Mouse (Mus musculus) urinary bladder, adult 18-20 months (tissue): Measurements from ENCODE around the gene Slc13a5.

Experiments used
- DNase-seq, 2 experiments: peaks; one replicate each; pipeline ENCODE4 v3.0.0; 2022; ENCODE audit warnings: low spot score in 2 of 2, mixed read lengths in 2 of 2

Gene Slc13a5

DNA sequence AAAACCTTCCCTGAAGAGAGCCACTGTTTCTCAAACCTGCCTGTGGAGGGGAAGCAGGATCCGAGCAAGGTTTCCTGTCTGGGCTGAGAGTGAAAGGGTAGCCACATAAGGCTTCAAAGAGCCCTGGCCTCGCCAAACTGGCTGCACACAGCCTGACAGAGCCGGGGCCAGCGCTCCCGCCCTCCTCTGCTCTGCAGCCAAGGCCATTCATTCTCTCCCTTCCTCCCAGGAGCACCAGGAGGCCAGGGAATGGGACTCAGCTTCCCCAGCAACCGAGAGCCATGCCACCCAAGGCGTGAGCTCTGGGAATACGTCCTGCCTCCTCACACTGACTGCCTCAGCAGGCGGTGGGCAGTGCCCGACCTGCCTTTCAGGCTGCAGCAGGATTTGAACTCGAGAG lies 1.5 kb downstream of the Slc13a5 start:
- no peak for DNase-seq

DNA sequence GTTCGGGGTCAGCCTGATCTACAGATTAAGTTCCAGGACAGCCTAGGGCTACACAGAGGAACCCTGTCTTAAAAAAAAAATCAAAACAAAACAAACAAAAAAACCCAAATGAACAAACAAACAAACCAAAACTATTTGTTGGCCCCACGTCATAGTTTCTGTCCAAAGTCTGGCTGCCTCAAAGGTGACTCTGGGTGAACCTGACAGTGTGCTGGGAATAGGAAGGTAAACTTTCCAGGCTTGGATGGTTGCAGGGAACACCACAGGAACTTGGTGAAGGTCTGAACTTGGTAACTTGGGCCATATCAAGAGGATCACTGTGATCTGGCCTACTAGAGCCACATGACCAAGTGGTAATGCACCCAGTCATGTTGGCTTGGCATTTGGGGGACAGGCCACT lies 10.6 kb downstream of the Slc13a5 start:
- no peak for DNase-seq

DNA sequence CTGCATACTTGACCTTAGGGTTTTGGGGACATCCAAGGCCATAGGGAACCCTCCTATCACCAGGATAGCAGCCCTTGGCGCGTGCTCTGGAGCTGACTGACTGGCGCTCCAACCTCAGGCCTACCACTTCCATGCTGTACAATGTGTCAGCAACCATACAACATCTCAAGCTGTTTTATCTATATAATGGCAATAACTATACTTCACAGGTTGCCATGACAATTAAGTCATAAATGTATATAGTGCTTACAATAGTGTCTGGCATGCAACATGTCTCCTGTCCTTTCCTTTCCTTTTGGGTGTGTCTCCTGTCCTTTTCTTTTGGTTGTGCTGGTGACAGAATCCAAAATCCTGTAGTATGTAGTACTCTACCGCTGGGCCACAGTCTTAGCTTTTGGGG lies 11.4 kb downstream of the Slc13a5 start:
- DNase-seq = no peak

DNA sequence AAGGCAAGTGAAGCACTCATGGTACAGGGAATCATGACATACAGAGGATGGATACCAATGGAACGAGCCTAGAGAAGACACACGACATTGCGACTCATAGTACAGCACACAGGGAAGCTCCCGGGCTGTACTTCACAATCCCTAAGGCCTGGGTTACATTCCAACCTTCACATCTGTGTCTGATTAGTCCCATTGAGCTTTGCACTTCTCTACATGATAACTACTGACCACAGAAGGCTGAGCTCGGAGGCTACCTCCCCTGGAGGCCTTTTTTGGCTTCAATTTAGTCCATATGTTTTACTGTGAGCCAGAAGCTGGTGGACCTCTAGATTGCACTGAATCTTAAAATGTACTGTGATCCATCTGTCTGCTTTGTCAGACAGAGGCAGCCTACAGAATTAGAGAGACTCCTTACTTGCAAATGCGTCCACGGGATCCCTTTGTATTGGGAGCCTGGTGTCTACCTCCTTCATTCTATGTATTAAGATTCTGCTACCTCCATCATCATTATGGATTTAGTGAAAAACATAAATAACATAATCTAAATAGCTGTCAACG lies 21.7 kb downstream of the Slc13a5 start:
- DNase-seq = no peak

DNA sequence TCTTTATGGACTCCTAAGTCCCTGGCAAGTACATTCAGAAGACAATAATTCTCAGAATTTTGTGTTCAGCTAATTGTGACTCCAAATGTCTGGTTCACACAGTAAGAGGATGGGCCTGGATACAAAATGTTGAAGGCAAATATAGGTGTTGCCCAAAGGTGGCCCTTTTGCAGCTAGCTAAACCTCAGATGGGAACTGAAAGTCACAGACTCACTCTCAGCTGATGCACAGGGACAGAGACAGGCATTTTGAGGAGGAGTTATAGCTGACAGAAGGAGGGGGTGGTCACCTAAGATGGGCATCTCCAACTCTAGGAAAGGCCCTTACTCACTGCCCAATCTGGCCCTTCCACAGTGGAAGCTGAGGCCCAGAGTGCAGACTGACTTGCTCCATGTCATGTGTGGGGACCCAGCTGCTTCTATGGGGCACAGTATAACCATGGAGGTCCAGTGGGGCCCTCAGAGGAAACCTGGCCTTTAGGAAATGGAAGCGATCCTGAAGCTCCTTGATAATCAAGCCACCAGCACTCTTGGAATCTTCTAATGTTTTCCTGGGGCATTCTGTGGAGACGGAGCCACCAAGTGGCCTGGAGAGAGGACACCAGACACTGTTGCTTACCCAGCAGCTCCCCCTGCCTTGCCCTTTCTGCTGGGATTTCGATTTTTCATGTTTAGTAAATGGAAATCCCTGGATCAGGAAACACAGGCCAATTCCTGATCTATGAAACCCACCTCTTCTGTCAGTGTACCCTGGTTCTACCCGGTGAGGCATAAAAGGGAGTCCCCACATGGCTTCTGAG lies 26.8 kb downstream of the Slc13a5 start:
- no peak for DNase-seq

DNA sequence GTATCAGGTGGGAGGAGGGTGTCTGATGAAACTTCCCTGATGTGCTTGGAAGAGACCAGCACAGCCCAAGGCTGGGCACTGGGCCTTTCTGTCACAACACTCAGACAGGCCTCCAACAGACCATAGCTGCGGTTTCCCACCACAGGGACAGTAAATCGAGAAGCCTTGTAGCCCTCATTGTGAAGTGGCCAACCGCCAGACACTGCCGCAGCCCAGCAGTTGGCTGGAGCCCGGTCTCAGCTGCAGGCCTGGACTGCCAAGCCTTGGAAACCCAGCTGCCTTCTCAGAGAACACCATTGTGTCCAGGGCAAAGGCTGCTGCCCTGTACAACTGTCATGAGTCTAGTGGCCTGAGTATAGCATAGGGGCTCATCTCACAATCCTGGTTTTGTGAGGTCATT lies 33.0 kb downstream of the Slc13a5 start:
- no peak for DNase-seq

DNA sequence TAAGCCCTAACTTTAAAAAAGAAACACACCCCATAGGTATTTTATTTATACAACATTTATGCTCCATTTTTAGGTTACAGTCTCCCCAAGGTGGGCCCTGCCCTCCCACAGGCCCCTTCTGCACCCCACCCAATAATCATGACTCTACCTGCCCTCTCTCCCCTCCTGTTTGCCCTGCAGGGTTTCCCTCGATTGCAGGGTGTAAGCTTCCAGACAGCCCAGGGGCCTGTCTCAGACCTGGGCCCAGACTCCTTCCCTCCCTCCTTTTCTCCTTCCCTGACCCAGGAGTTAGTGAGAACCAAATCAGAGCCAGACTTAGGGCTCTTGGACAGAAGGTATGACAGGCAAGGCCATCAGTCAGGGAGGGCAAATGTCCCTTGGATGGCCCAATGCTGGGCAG lies 34.0 kb downstream of the Slc13a5 start:
- DNase-seq = no peak

DNA sequence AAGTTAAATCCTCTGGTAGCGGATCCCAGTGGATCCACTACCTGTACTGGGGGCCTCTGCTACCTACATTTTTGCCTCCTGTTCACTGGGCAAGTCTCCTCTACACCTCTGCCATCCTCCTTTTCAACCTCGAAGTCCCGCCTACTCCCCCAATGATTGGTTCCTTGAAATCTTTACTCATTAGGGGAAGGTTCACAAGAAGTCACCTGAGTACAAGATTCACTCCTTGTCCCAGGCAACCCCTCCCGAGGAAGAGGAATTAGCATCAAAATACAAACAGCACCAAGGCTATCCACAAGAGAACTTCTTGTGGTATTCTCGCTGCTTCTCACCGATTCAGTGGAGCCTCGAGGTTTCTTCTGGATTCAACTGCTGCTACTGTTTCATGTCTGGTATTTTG lies 35.0 kb downstream of the Slc13a5 start:
- DNase-seq = no peak

DNA sequence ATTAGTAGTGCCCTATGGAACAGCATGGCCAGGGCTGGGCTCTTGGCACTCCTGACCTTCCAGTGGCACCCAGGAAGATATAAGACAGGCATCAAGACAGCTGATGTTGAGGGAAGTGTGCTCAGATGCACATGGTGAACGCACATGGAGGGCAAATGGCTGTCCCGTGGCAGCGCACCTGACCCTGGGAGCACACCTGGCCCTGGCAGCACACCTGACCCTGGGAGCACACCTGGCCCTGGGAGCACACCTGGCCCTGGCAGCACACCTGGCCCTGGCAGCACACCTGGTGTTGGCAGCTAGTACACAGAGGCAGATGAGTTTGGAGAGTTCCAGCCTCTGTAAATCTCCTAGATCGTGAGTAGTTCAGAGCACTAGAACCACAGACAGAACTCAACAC lies 38.5 kb downstream of the Slc13a5 start:
- DNase-seq = no peak

DNA sequence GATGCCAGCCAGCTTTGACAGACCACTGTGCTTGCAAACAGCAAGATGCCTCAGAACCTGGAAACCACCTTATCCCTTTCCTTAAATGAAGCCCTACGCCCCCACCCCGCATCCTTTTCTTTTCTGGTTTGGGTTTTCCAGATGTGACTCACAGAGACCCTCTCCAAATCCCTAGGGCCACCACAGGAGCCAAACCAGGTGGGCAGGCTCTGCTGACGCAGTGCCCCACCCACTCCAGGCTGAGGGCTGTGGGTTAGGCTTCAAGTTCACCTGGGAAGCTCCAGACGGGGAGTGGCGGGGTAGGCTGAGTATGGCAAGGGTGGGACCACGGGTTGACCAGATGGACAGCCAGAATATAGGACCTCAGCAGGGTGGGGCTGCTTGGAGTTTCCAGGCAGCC lies 40.1 kb downstream of the Slc13a5 start:
- DNase-seq = no peak

DNA sequence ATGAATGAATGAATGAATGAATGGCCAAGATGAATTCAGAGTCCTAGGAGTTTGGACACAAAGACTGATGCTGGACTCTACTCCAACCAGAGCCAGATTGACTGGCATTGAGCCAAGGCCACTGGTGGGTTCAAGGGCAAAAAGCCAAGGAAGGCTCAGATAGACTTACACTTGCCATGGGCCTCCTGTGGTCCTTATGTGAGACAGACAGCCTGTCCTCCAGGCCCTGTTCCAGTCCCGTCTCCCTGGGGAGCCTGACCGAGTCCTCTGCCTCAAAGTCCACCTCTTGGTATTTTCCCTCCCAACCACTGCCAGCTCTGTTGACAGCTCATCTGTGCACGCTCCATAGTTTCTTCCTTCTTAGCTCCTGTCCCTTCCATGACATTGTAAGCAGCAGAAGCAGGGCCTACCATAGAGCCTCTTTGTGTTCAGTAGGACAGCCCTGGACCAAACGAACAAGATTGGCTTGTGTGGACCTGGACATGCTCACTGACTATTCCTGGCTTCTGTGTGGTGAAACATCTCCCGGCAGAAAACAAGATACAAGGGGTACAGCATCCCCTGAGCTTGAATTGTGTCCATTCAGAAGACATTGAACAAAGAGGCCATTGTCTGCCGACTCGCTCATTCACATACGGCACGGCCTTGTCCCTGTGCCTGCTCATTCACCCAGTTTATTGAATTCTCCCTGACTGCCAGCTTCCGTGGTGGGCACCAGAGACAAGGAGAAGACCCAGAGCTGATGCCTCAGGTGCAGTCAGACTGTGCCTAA lies 40.8 kb downstream of the Slc13a5 start:
- no peak for DNase-seq

DNA sequence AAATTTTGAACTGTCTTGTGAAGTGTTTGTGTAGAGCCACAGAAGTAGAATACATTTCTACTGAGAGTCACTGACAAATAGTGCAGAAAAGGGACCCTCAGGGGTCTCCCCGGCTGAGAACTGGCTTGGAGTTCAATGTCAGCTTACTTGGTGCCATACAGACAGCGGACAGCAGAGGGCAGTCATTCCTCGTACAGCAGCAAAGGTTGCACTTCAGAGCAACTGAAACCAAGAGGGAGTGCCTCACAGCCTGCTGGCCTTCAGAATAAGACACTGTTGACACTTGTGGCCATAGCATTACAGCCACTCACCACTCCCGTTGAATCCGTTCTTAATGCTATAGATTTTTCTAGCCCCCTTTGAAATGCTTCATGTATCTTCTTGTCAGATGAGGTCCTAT lies 42.2 kb downstream of the Slc13a5 start:
- peak; percentile 35 to 67 for DNase-seq

DNA sequence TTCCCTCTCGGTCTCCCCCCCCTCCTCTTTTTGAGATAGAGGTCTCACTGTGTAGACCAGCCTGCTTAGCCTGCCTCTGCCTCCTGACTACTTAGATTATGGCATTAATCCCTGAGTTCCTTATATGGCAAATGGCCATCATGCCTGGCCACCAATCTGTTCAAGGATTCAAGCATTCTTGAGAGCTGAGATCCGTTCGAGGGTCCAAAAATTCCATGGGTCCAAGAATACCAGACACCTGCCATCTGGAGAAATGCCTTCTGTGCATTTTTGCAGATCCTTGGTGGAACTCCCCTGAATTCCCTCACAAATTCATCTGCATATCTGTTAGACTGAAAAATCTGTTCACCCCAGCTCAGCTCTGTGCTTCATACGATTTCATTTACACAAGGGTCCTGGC lies 43.6 kb downstream of the Slc13a5 start:
- no peak for DNase-seq

DNA sequence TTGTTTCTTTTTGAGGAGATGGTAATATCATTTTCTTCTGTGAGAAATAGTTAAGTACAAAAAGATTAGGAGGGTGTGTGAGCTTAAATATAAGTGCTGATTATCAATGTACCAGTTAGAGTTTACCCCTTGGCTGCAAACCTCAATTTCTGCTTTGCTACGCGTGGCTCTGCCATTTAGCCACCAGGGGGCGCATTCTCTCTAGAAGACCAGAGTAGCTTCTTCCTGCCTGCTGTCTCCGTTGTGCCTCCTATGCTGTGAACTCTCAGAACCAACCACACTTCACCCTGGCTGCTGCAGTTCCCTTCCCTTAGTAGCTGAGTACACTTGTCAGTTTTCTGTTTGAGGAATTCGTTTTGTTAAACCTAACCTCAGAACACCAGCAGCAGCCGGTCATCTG lies 45.7 kb downstream of the Slc13a5 start:
- peak in 1 of 2 experiments; percentile 26 for DNase-seq

DNA sequence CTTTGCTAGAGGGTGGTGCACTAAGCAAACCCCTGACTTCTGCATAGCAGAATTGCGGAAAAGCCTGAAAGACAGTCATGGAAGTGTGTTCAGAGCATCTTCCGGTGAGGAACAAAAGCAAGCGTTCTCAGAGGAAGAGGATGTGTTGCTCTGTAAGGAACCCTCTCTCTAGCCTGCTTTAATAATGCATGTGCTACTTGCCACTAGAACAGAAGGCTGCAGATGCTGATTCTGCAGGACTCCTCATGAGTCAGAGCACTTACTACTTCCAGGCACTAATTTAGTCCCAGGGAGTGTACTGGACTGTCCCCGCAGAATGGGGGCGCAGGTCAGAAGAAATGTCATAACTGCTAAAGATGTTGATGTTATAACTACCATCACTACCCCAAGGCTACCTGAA lies 49.9 kb downstream of the Slc13a5 start:
- no peak for DNase-seq

DNA sequence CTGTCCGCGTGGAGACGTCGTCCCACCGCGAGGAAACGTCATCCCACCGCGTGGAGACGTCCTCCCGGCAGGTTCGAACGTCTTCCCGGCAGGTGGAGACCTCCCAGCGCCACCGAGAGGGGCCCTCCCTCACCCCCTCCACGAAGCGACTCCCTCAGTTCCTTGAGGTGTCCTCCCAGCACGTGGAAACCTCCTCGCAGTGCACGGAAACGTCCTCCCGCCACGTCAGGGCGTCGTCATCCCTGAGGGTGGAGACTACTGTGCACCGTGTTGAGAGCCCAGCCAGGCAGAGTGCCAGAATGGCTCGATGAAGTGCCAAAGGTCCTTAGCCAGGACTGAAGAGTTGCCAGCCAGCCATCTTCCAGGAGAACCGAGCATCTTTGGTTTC lies 51.6 kb downstream of the Slc13a5 start, which contains the start of gene Med31:
Med31 (minus strand) TSS at position 183 of the 388 bp plus-strand sequence.
- peak in 1 of 2 experiments; percentile 64 for DNase-seq

DNA sequence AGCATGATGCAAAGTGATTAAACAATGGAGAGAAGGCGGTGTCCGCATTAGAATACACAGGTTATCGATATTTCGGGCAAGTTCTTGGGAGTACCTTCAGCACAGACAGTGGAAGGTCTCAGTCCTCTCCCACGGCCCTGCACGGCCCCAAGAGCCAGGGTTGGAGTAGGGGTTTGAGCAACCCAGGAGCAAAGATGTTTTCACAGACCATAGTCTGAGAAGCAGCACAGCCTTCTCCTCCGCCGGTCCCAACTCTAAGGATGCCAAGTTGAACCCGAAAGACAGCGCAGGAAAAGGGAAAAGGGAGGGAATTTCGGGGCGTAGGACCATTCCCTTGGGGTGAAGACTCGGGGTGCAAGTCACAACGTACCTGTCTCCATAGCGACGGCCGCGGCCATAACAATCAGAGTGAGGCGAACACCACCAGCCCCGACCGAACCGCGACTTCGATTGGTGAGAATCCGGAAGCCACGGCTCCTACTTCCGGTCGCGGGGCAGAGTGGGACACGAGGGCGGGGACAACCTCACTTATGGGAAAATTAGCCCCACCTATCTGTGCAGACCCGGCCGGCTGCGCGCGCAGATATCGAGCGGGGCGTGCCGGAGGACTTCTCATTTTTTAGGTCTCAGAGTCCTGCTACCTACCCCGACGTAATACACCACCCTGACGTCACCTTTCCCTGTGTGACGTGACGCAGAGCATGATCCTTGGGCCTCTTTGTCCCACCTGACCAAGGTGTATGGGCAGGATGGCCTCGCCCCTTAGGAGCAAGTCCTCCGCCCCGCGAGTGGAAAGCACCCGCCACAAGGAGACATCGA lies 52.2 kb downstream of the Slc13a5 start:
- DNase-seq = peak; percentile 79 to 90

DNA sequence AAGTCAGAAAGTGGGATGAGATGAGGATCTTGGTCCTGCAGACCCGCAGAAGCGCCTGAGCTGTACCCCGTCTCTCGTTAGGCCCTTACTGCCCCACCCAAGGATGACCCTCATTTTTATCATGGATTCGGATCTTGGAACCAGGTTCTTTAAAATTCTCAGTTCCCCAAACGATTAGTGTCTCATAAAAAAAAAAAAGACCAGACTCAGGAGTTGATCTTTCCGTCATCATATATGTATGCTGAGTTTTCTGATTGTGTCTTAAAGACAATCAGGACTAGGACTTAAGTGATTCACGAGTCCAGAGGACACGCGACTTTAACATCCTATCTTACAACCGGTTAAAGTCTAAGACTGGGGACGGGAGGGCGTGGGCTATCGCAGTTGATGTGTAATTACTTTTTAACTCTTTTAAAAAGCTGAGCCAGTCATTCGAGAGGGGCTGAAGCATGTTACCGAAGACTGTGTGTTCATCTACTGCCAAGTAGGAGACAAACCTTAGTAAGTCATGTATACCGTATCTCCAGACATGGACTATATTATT lies 59.1 kb downstream of the Slc13a5 start:
- DNase-seq = no peak

DNA sequence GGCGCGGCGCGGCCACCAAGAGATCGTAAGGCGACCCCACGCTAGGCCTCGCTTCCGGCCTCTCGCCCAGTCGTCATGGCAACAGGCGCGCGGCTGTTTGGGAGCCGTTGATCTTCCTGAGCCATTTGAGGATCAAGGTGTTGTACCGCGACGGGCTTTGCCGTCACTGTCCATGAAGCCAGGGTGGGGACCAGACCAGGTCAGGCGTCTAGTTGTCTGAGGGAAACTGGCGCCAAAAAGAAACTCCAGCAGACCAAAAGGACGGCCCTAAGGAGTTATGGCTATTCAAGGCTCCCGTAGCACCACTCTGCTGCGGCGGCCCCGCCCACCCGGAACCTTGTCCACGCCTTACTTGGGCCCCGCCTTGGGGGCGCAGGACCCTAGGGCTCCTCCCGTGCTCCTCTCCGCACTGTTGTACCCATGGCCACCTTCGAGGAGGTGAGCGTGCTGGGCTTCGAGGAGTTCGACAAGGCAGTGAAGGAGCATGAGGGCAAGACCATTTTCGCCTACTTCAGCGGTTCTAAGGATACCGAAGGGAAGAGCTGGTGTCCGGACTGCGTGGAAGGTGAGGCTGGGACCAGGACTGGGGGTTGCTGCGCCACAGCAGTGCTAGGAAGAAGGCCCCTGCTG lies 59.7 kb downstream of the Slc13a5 start, which contains the start of the genes 4933427D14Rik and Txndc17:
4933427D14Rik (minus strand) TSS at position 256 of the 630 bp plus-strand sequence.
Txndc17 (plus strand) TSS at position 344 of the 630 bp plus-strand sequence.
- DNase-seq = peak; percentile 81 to 93

DNA sequence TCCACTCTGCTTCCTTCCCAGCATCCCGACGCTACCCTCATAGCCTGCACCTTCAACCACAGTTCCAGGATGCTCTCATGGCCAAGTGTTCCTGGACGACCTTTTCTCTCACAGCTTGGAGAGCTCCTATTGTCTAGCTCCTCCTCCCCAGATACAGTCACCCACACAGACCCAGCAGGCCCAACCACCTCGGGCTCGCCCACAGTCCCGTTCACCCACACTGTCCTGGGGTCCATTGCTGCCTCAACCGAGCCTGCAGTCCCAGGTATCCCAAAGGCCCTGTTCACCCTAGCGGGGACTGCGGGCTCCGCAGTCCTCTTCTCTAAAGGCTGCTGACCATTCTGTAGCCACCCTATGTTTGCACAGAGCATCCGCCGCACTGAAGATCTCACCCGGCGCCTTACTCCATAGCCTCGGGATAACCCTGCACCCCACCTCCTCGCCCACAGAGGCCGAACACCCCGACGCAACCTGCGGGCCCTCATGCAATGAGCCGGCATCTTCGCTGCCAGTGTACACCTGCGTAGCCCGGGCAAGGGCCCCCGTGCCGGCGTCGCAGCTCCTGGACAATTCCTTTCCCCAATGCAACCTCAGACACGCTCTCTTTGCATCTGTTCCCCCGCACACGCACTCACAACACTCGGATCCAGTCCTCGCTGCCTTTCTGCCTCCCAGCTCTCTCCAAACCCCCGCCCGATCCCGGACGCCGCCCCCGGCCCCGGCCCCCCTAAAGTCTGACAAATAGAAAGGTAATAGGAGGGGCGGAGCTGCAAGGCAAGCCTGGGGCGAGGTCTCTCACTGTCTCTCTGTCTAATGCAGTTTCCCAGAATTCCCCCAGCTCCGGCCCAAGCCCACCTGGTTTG lies 60.5 kb downstream of the Slc13a5 start, which contains the start of gene Gm43951:
Gm43951 (minus strand) TSS at position 500 of the 863 bp plus-strand sequence.
- DNase-seq = peak in 1 of 2 experiments; percentile 37
